Mouse (Mus musculus) embryonic facial prominence, embryonic 11.5 days (tissue): ENCODE results near the gene Snx14. TPM values are rescaled to one million over a fixed set of nuclear protein-coding genes. Genes with fewer than 3 reads are reported as not detected.

ENCODE experiments used
- ATAC-seq: fragments of 200-750 bp; cut with Nextera tagmentation; replicated peaks from 2 replicates; pipeline ENCODE4 v1.8.0; 2017; ENCODE audit warnings: low read depth; ENCODE audit not compliant: insufficient number of reproducible peaks, low FRiP score, low TSS enrichment
- DNase-seq: peaks from one replicate; pipeline ENCODE4 v3.0.0-alpha.2; 2015; ENCODE audit warnings: low spot score
- H3K27ac ChIP-seq: fragments of 300-500 bp; sonication (generic); replicated peaks from 2 replicates; pipeline ENCODE4 v1.5.1; 2014; ENCODE audit warnings: mild to moderate bottlenecking, low read depth, low read length, control low read depth
- H3K27me3 ChIP-seq: fragments of 300-500 bp; sonication (generic); 2 replicates; pipeline ENCODE4 v1.6.1; 2014; ENCODE audit warnings: mild to moderate bottlenecking, low read length, moderate library complexity, mixed read lengths; ENCODE audit not compliant: control insufficient read depth, insufficient read depth
- H3K36me3 ChIP-seq: fragments of 300-500 bp; sonication (generic); replicated peaks from 2 replicates; pipeline ENCODE4 v1.6.1; 2014; ENCODE audit warnings: low read depth, mild to moderate bottlenecking, low read length, moderate library complexity, mixed read lengths; ENCODE audit not compliant: control insufficient read depth, insufficient read depth
- H3K4me1 ChIP-seq: fragments of 300-500 bp; sonication (generic); 2 replicates; pipeline ENCODE4 v1.6.1; 2014; ENCODE audit warnings: low read length, mixed read lengths; ENCODE audit not compliant: control insufficient read depth, insufficient read depth
- H3K4me2 ChIP-seq: fragments of 300-500 bp; sonication (generic); 2 replicates; pipeline ENCODE4 v1.6.1; 2014; ENCODE audit warnings: low read depth, mild to moderate bottlenecking, control low read depth, low read length, moderate library complexity
- H3K4me3 ChIP-seq: fragments of 300-500 bp; sonication (generic); 2 replicates; pipeline ENCODE4 v1.5.1; 2014; ENCODE audit warnings: low read depth, low read length, control low read depth
- H3K9ac ChIP-seq: fragments of 300-500 bp; sonication (generic); replicated peaks from 2 replicates; pipeline ENCODE4 v1.6.1; 2014; ENCODE audit warnings: mild to moderate bottlenecking, control low read depth, low read length
- H3K9me3 ChIP-seq: fragments of 300-500 bp; sonication (generic); replicated peaks from 2 replicates; pipeline ENCODE4 v1.6.1; 2016; ENCODE audit warnings: mild to moderate bottlenecking, low read length, inconsistent platforms, mixed read lengths; ENCODE audit not compliant: control insufficient read depth
- WGBS: fragments of 180-500 bp; shearing (Covaris S2); extraction: QIAGEN DNeasy Blood & Tissue Kit; methylation state at CpG from one replicate; pipeline ENCODE4 v1.1.7; 2014; 5-methylcytosine and 5-hydroxymethylcytosine counted together
- polyA plus RNA-seq: library from polyadenylated mRNA; unstranded; fragments of >200 nt; fragmentation: Nextera tagmentation; extraction: Ambion mirVana; gene quantifications from 2 replicates; pipeline ENCODE4 v1.2.1, GENCODE M21; 2014

The Snx14 gene
- polyA plus RNA-seq, 1 experiment from 2014 or later: 21.1 TPM

DNA sequence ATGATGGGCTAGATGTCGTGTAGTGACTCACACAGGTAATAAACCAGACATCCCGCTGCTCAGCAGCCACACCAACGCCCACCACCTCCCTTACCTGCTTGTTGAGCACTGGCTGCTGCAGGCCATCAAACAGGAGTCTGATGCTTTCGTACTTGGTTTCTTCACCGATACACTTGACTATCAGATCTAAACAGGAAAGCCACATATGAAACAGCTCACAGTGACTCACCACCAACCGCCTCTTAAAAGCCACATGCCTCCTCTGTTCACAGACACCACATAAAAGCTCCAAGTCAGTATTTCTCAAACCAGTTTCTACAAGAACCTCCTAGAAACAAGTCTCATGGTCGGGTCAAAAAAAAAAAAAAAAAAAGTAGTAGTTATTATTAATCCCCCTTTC lies 58.7 kb downstream of the Snx14 start:
- ATAC-seq: no peak
- Histone ChIP-seq H3K4me3 (no peak overlapping the region), H3K27me3 (no peaks in the 10 kb centered on the region), H3K36me3 (no peaks in the 10 kb centered on the region), H3K4me2 (no peak overlapping the region), H3K9me3 (no peaks in the 10 kb centered on the region), H3K9ac (no peak overlapping the region), H3K4me1 (no peaks in the 10 kb centered on the region), H3K27ac (no peak overlapping the region)
- no peak for DNase-seq
- 83% methylated on average over 7 of the region's 7 CpGs for WGBS

DNA sequence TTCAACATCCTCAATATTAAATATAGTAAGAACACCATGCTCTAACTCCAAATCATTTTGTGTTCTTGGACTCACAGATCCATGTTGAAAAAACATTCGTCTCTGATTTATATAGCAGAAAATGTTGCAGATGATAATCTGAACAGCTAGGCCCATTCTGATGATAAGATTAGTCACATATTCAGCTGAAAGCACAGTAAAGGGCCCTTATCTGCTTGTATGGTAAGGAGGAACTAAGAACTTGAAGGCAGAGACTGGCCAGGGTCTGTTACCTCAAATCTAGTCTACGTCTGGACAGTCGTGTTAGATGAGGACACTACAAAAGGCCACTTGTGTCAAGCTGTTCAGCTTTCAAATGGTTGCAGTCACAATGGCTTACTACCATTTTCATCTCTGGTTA lies 59.7 kb downstream of the Snx14 start:
- DNase-seq: no peak
- no peaks in the 10 kb centered on the region; the same call in 1 of the 2 replicates for H3K36me3 ChIP-seq

DNA sequence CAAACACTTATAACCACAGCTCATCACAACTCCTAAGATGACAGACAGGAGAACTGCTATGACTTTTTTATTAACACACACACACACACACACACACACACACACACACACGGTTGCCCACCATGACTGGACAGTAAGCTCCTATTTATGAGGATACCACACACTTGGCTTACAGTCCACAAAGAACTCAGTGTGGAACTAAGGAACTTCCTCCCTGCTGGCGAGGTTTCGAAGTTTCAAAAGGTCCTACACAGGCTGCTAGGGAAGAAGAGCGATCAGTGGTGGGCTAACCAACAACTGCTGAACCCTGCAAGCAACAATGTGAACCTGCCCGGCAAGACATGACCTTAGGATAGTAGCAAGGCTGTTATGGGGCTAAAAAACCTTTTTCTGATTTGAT lies 61.3 kb downstream of the Snx14 start:
- Histone ChIP-seq H3K36me3 (no peaks in the 10 kb centered on the region; the same call in 1 of the 2 replicates), H3K9ac (no peak overlapping the region), H3K27ac (no peak overlapping the region), H3K4me1 (no peaks in the 10 kb centered on the region), H3K27me3 (no peaks in the 10 kb centered on the region), H3K9me3 (no peaks in the 10 kb centered on the region), H3K4me3 (no peak overlapping the region), H3K4me2 (no peak overlapping the region)
- 85% methylated on average over 5 of the region's 5 CpGs for WGBS
- no peak for ATAC-seq
- no peak for DNase-seq

More for the DNA sequence above, 59.7 kb downstream of the Snx14 start:
- H3K27ac ChIP-seq: no peak overlapping the region
- H3K9me3 ChIP-seq: no peaks in the 10 kb centered on the region
- 87% methylated on average over 3 of the region's 3 CpGs for WGBS
- no peak overlapping the region for H3K9ac ChIP-seq
- no peak for ATAC-seq
- no peak overlapping the region for H3K4me2 ChIP-seq
- no peak overlapping the region for H3K4me3 ChIP-seq
- H3K27me3 ChIP-seq: no peaks in the 10 kb centered on the region
- no peaks in the 10 kb centered on the region for H3K4me1 ChIP-seq

DNA sequence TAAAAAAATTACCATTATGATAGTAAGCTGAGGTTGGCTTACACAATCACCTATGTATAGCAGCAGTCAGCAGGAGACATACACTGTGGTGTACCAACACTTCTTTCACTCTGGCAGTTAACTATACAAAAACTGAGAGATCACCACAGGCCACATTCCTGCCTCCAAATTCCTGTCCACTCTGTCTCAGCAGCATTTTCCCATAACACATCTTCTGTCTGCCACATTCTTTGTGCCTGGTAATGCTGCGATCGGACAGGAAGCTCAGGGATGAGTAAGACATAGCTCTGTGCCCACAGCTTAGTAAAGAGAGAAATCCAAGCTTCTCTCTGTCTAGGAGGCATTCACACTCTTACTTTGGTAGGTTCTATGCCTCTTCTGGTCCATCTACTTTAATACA lies 65.8 kb downstream of the Snx14 start:
- no peak overlapping the region for H3K4me3 ChIP-seq
- H3K4me2 ChIP-seq: no peak overlapping the region
- H3K9ac ChIP-seq: no peak overlapping the region
- ATAC-seq: no peak
- H3K36me3 ChIP-seq: no peaks in the 10 kb centered on the region; the same call in 1 of the 2 replicates
- no peaks in the 10 kb centered on the region for H3K4me1 ChIP-seq
- no peaks in the 10 kb centered on the region for H3K27me3 ChIP-seq
- no peak for DNase-seq
- no peak overlapping the region for H3K27ac ChIP-seq
- WGBS: 74% methylated on average over 2 of the region's 2 CpGs
- no peaks in the 10 kb centered on the region for H3K9me3 ChIP-seq

DNA sequence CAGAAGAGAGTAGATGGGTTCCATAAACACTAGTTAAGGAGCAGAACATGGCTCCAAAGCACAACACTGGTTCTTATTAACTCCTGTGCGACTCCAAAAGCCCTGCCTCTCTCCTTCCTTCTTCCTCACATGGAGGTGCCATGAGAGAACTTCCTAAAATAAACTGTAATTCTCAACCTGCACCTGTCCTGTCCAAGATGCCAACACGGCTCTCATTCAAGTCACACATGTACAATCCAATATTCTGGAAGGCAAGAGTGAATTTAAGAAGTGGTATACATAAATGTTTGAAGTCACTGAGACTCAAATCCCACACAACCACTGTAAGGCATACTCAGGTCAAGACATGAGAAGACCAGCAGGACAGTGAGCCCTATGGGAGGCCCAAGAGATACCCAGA lies 67.6 kb downstream of the Snx14 start:
- ATAC-seq: no peak

DNA sequence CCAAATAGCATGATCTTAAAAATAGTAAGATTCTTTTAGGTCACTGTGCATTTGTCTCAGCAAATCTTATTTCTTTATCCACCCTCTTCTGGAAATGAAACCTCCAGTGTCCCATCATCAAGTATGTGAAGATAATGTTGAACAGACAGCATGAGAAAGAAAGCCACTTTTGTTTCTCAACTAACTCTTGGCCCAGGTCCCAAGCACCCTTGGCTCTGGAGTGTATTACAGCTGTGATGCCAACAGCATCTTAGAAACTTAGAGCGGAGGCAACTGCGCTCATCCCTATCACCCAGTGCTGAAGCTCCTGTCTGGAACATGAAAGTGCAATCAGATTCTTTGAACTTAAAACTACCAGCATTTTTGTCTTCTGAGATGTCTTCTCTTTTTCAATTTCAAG lies 69.1 kb downstream of the Snx14 start:
- ATAC-seq: no peak
- 93% methylated on average over 2 of the region's 2 CpGs for whole genome bisulfite sequencing

More for the DNA sequence above, 67.6 kb downstream of the Snx14 start:
- Histone ChIP-seq H3K9ac (no peak overlapping the region), H3K4me3 (no peak overlapping the region), H3K27me3 (no peaks in the 10 kb centered on the region), H3K4me1 (no peaks in the 10 kb centered on the region), H3K9me3 (no peaks in the 10 kb centered on the region), H3K36me3 (no peaks in the 10 kb centered on the region; the same call in 1 of the 2 replicates), H3K27ac (no peak overlapping the region), H3K4me2 (no peak overlapping the region)
- WGBS: 90% methylated on average over 2 of the region's 2 CpGs
- DNase-seq: no peak

DNA sequence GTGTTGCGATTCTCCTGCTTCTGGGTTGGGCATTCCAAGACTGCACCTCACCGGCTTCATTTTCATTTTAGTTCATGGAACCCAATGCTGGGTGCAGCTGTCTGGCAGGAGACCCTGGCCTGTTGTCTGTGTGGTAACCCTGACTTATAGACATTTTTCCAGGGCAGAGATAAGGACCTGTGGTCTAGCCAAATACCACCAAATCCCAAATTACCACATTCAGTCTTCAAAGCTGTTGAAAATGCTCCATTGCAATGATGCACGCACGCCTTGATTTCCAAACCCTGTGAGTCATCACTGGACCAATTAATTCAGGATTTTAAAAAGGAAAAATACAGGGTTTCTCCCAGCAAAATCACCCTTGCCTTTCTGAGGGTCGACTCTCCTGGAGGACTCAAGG lies 70.3 kb downstream of the Snx14 start:
- ATAC-seq: no peak
- no peaks in the 10 kb centered on the region for H3K36me3 ChIP-seq
- no peak overlapping the region for H3K4me2 ChIP-seq
- no peak for DNase-seq
- no peak overlapping the region for H3K9ac ChIP-seq
- H3K4me1 ChIP-seq: no peaks in the 10 kb centered on the region
- H3K9me3 ChIP-seq: no peaks in the 10 kb centered on the region
- WGBS: 90% methylated on average over 5 of the region's 5 CpGs
- H3K4me3 ChIP-seq: no peak overlapping the region
- no peaks in the 10 kb centered on the region for H3K27me3 ChIP-seq
- no peak overlapping the region for H3K27ac ChIP-seq

More for the DNA sequence above, 69.1 kb downstream of the Snx14 start:
- H3K4me1 ChIP-seq: no peaks in the 10 kb centered on the region
- H3K9ac ChIP-seq: no peak overlapping the region
- H3K9me3 ChIP-seq: no peaks in the 10 kb centered on the region
- H3K27me3 ChIP-seq: no peaks in the 10 kb centered on the region
- H3K27ac ChIP-seq: no peak overlapping the region
- no peak overlapping the region for H3K4me3 ChIP-seq
- no peak for DNase-seq
- H3K36me3 ChIP-seq: no peaks in the 10 kb centered on the region; the same call in 1 of the 2 replicates
- no peak overlapping the region for H3K4me2 ChIP-seq

DNA sequence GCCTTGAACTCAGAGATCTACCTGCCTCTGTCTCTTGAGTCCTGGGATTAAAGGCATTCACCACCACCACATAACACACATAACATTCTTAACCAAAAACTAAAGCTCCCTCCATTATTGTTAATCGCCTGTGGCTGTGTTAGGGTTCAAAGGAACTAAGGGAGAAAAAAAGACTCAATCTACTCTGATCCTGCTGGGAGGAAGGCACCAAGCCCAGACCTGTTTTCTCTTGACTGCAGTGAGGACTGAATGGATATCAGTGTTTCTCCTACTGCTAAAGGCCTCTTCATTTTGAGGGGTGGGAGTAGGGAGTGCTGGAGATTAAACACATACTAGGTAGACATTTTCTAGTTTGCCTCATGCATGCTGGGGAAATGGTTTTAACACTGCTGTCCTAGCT lies 71.0 kb downstream of the Snx14 start:
- DNase-seq (no peak), ATAC-seq (no peak)
- H3K36me3 ChIP-seq: no peaks in the 10 kb centered on the region
- H3K27ac ChIP-seq: no peak overlapping the region
- no peaks in the 10 kb centered on the region for H3K4me1 ChIP-seq
- H3K9me3 ChIP-seq: no peaks in the 10 kb centered on the region
- no peak overlapping the region for H3K4me2 ChIP-seq
- no peaks in the 10 kb centered on the region for H3K27me3 ChIP-seq
- H3K9ac ChIP-seq: no peak overlapping the region
- H3K4me3 ChIP-seq: no peak overlapping the region
- 50% methylated on average over 1 of the region's 1 CpGs for WGBS
